Mouse (Mus musculus) neural tube, embryonic 15.5 days (tissue): Measurements from ENCODE around the gene Hcrtr1. TPM values are rescaled to one million over a fixed set of nuclear protein-coding genes. Genes with fewer than 3 reads are reported as not detected.

Experiments used
- ATAC-seq: fragments of 200-750 bp; cut with Nextera tagmentation; 2 replicates; pipeline ENCODE4 v1.8.0; 2017; ENCODE audit warnings: mild to moderate bottlenecking, moderate TSS enrichment, moderate library complexity; ENCODE audit not compliant: low FRiP score
- H3K27ac ChIP-seq: fragments of 300-500 bp; sonication (generic); replicated peaks from 2 replicates; pipeline ENCODE4 v1.5.1; 2015; ENCODE audit warnings: mild to moderate bottlenecking, inconsistent platforms
- H3K27me3 ChIP-seq: fragments of 300-500 bp; sonication (generic); replicated peaks from 2 replicates; pipeline ENCODE4 v1.6.1; 2015; ENCODE audit warnings: inconsistent platforms
- H3K36me3 ChIP-seq: fragments of 300-500 bp; sonication (generic); 2 replicates; pipeline ENCODE4 v1.6.1; 2015; ENCODE audit warnings: inconsistent platforms
- H3K4me1 ChIP-seq: fragments of 300-500 bp; sonication (generic); 2 replicates; pipeline ENCODE4 v1.6.1; 2015; ENCODE audit warnings: inconsistent platforms
- H3K4me2 ChIP-seq: fragments of 300-500 bp; sonication (generic); 2 replicates; pipeline ENCODE4 v1.6.1; 2015; ENCODE audit warnings: inconsistent platforms, mild to moderate bottlenecking, moderate library complexity
- H3K4me3 ChIP-seq: fragments of 300-500 bp; sonication (generic); replicated peaks from 2 replicates; pipeline ENCODE4 v1.5.1; 2015; ENCODE audit warnings: mild to moderate bottlenecking, inconsistent platforms
- H3K9ac ChIP-seq: fragments of 300-500 bp; sonication (generic); replicated peaks from 2 replicates; pipeline ENCODE4 v1.6.1; 2015; ENCODE audit warnings: mild to moderate bottlenecking, inconsistent platforms
- H3K9me3 ChIP-seq: fragments of 300-500 bp; sonication (generic); replicated peaks from 2 replicates; pipeline ENCODE4 v1.6.1; 2016; ENCODE audit warnings: inconsistent platforms
- WGBS: fragments of 180-500 bp; shearing (Covaris S2); methylation state at CpG from one replicate; pipeline ENCODE4 v1.1.7; 2015; ENCODE audit warnings: mixed read lengths; 5-methylcytosine and 5-hydroxymethylcytosine counted together
- polyA plus RNA-seq: library from polyadenylated mRNA; unstranded; fragments of >200 nt; fragmentation: Nextera tagmentation; extraction: Ambion mirVana; gene quantifications from 2 replicates; pipeline ENCODE4 v1.2.1, GENCODE M21; 2015

The Hcrtr1 gene
- polyA plus RNA-seq, 1 experiment from 2014 or later, result 3.7 TPM

DNA sequence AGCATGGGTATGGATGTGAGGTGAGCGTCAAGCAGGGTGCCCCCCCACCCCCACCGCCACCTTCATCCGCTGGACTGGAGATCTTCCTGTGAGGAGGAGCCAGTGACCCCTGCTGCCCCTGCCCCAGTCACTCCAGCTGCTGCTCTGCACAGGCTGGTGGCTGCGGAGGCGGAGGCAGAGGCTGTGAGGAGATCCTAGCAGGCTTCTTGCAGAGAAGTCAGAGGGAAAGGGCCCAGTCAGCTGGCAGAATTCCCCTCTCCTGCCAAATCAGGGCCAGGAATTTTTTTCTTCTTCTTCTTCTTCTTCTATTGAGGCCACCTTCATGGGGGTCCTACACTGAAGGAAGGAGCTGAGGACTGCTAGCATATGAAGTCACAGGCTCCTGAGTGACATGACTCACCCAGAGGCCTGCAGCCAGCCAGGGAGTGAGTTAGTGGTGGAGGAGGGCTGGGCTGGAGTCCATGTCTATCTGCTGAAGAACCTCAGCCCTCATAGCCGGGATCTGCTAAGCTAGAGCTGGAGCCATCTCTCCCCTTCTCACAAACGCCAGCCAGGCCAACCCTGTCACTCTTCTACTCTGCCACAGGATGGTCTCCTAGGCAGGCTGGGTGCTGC, 54.7 kb downstream of the Hcrtr1 start:
- no peaks in the 10 kb centered on the region for H3K9me3 ChIP-seq
- no peak for ATAC-seq
- no peak overlapping the region for H3K4me3 ChIP-seq
- H3K36me3 ChIP-seq, result no peaks in the 10 kb centered on the region
- no peak overlapping the region for H3K9ac ChIP-seq
- peaks cover 21% of the 10 kb centered on the region for H3K27me3 ChIP-seq
- 56% methylated on average over 7 of the region's 7 CpGs for WGBS
- H3K4me1 ChIP-seq, result peaks cover 24% of the 10 kb centered on the region
- no peak overlapping the region for H3K27ac ChIP-seq
- H3K4me2 ChIP-seq, result no peak overlapping the region

DNA sequence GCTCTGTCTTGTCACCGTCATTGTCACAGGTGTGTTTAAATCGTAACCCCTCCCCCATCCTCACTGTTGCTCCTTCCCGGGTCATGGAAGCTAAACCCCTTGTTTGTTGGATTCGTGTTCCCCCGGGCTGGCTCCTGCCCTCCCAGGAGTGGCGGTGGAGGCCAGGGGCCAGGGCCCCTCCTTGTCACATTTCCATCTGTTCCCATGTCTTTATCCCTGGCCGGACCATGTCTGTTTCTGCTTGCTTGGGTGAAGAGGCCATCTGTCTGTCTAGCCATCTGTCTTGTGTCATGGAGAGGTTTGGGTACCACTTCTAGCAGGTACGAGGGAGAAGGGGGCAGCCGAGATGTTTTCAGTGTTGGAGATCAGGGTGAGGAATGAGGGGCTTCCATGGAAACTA, 56.9 kb downstream of the Hcrtr1 start:
- Histone ChIP-seq H3K27ac (no peak overlapping the region; the same call in 1 of the 2 replicates), H3K4me3 (no peak overlapping the region), H3K9ac (no peak overlapping the region), H3K36me3 (no peaks in the 10 kb centered on the region), H3K4me1 (peaks cover 32% of the 10 kb centered on the region), H3K27me3 (peaks cover 12% of the 10 kb centered on the region; the same call in 1 of the 2 replicates), H3K4me2 (no peak overlapping the region), H3K9me3 (no peaks in the 10 kb centered on the region)
- WGBS, result 66% methylated on average over 9 of the region's 9 CpGs
- no peak for ATAC-seq

DNA sequence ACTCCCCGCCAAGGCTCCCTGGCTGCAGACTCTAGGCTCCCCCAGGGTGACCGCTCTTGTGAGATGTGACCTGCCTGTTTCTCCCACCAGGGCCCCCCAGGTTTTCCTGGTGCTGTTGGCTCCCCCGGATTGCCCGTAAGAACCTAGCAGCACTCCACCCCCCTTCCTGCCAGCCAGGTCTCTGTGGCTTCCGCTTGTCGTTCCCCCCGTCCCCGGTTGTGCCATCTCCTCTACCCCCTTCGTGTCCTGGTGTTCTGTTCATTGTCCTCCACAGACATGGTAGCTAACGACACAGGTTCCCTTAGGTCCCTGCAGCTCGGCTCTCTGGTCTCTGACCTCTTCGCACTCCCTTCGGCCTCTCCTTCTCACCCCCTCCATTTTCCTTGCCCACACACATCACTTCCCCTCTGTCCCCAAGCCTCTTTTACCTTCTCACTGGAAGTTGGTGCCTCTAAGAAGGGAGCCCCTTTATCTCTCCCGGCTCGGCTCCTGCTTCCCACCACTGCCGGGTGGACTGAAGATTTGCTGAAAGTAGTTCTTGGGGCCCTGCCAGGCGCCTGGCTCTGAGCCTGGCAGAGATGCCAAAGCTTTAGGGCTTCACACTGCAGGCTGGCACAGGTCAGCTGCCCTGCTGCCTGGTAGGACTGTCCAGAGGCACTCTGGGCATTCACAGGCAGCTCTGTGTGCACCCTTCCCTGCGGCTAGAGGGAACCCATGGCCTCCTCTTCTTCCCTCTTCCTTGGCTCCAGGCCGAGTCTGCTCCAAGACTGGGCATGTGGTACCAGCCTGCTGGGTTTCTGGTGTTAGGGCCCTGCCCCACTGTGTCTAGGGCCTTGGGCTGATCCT, 57.6 kb downstream of the Hcrtr1 start:
- ATAC-seq, result peak; percentile 78
- no peak overlapping the region for H3K4me2 ChIP-seq
- H3K27ac ChIP-seq, result peak overlapping the region; percentile 41; the same call in 1 of the 2 replicates
- H3K27me3 ChIP-seq, result peaks cover 8% of the 10 kb centered on the region; the same call in 1 of the 2 replicates
- no peaks in the 10 kb centered on the region for H3K36me3 ChIP-seq
- 74% methylated on average over 19 of the region's 19 CpGs for WGBS
- peaks cover 38% of the 10 kb centered on the region for H3K4me1 ChIP-seq
- H3K9ac ChIP-seq, result no peak overlapping the region
- H3K9me3 ChIP-seq, result no peaks in the 10 kb centered on the region
- H3K4me3 ChIP-seq, result no peak overlapping the region

Other genes with a start within 250 kb of the Hcrtr1 start
- 0.06 TPM in 1 of 2 replicates, not detected in the other for gene Spocd1, start 210.1 kb downstream of the Hcrtr1 start, polyA plus RNA-seq
- 11.9 and 15.5 TPM in 2 replicates for gene Adgrb2, start 154.5 kb downstream of the Hcrtr1 start, polyA plus RNA-seq
- 24.5 and 25.8 TPM in 2 replicates for gene Col16a1, start 91.5 kb downstream of the Hcrtr1 start, polyA plus RNA-seq
- gene Pef1, start 36.8 kb downstream of the Hcrtr1 start, polyA plus RNA-seq, result 65.6 and 69.7 TPM in 2 replicates
- gene Tinagl1, start 35.8 kb upstream of the Hcrtr1 start, polyA plus RNA-seq, result 4.1 and 14.7 TPM in 2 replicates
- not detected in 2 replicates for gene Gm853, start 83.0 kb upstream of the Hcrtr1 start, polyA plus RNA-seq
- 28.7 and 29.1 TPM in 2 replicates for gene Serinc2, start 139.8 kb upstream of the Hcrtr1 start, polyA plus RNA-seq
- gene Fabp3, start 169.2 kb upstream of the Hcrtr1 start, polyA plus RNA-seq, result 226 and 288 TPM in 2 replicates
- gene Gm10570, start 169.3 kb upstream of the Hcrtr1 start, polyA plus RNA-seq, result 1.3 and 1.6 TPM in 2 replicates
- gene Zcchc17, start 220.6 kb upstream of the Hcrtr1 start, polyA plus RNA-seq, result 93.9 and 95.3 TPM in 2 replicates
- gene Snrnp40, start 220.8 kb upstream of the Hcrtr1 start, polyA plus RNA-seq, result 91.8 and 104 TPM in 2 replicates